Mouse (Mus musculus): Measurements from ENCODE around the gene Fam83e. TPM values are rescaled to one million over a fixed set of nuclear protein-coding genes. Genes with fewer than 3 reads are reported as not detected.

The Fam83e gene
- polyA plus RNA-seq, 1 experiment: 1.4 TPM

- no peaks in the 10 kb centered on the region for H3K27me3 ChIP-seq (ENCODE audit: control insufficient read depth, insufficient read depth, low read length, poor library complexity, severe bottlenecking)
- TF ChIP-seq EP300 (IDR thresholded peaks at IDR 0.05; ENCODE audit: insufficient read depth, low read depth, low read length): no peak
- TF ChIP-seq POLR2A (IDR thresholded peaks at IDR 0.05; ENCODE audit: insufficient read depth, low read length): no peak
- no peak for TF ChIP-seq CTCF (IDR thresholded peaks at IDR 0.05; ENCODE audit: low read depth, low read length)
- H3K9ac ChIP-seq (ENCODE audit: low read depth, poor library complexity, severe bottlenecking): no peak overlapping the region
- H3K4me1 ChIP-seq (ENCODE audit: control insufficient read depth, insufficient read depth, low read length): no peaks in the 10 kb centered on the region
- H3K9me3 ChIP-seq (replicated peaks; ENCODE audit: control insufficient read depth, insufficient read depth, low read length, poor library complexity, severe bottlenecking): no peaks in the 10 kb centered on the region
- H3K36me3 ChIP-seq (ENCODE audit: control insufficient read depth, insufficient read depth, low read length, poor library complexity, severe bottlenecking): peaks cover 32% of the 10 kb centered on the region
- H3K4me3 ChIP-seq (ENCODE audit: low read depth, low read length): no peak overlapping the region
- no peak overlapping the region for H3K27ac ChIP-seq (ENCODE audit: insufficient read depth, low read length)
Observed at GRCm38 (mm10) chr7:45722348-45722713, 1.3 kb downstream of the Fam83e start.

GRCm38 (mm10) chr7:45723301-45723700 lies 2.3 kb downstream of the Fam83e start:
- no peak overlapping the region for H3K27ac ChIP-seq (ENCODE audit: insufficient read depth, low read length)
- H3K4me3 ChIP-seq (ENCODE audit: low read depth, low read length): no peak overlapping the region
- TF ChIP-seq POLR2A (IDR thresholded peaks at IDR 0.05; ENCODE audit: insufficient read depth, low read length): no peak
- no peak for TF ChIP-seq EP300 (IDR thresholded peaks at IDR 0.05; ENCODE audit: insufficient read depth, low read depth, low read length)
- no peak for TF ChIP-seq CTCF (IDR thresholded peaks at IDR 0.05; ENCODE audit: low read depth, low read length)
- no peak overlapping the region for H3K9ac ChIP-seq (ENCODE audit: low read depth, poor library complexity, severe bottlenecking)
- H3K36me3 ChIP-seq (ENCODE audit: control insufficient read depth, insufficient read depth, low read length, poor library complexity, severe bottlenecking): peaks cover 32% of the 10 kb centered on the region
- H3K9me3 ChIP-seq (replicated peaks; ENCODE audit: control insufficient read depth, insufficient read depth, low read length, poor library complexity, severe bottlenecking): no peaks in the 10 kb centered on the region
- no peaks in the 10 kb centered on the region for H3K27me3 ChIP-seq (ENCODE audit: control insufficient read depth, insufficient read depth, low read length, poor library complexity, severe bottlenecking)
- no peaks in the 10 kb centered on the region for H3K4me1 ChIP-seq (ENCODE audit: control insufficient read depth, insufficient read depth, low read length)

GRCm38 (mm10) chr7:45723781-45724180 lies 2.8 kb downstream of the Fam83e start:
- Histone ChIP-seq H3K36me3 (ENCODE audit: control insufficient read depth, insufficient read depth, low read length, poor library complexity, severe bottlenecking) (peaks cover 29% of the 10 kb centered on the region), H3K27ac (ENCODE audit: insufficient read depth, low read length) (no peak overlapping the region), H3K9me3 (replicated peaks; ENCODE audit: control insufficient read depth, insufficient read depth, low read length, poor library complexity, severe bottlenecking) (no peaks in the 10 kb centered on the region), H3K4me3 (ENCODE audit: low read depth, low read length) (no peak overlapping the region), H3K9ac (ENCODE audit: low read depth, poor library complexity, severe bottlenecking) (no peak overlapping the region), H3K27me3 (ENCODE audit: control insufficient read depth, insufficient read depth, low read length, poor library complexity, severe bottlenecking) (no peaks in the 10 kb centered on the region), H3K4me1 (ENCODE audit: control insufficient read depth, insufficient read depth, low read length) (no peaks in the 10 kb centered on the region)
- TF ChIP-seq POLR2A (IDR thresholded peaks at IDR 0.05; ENCODE audit: insufficient read depth, low read length) (no peak), CTCF (IDR thresholded peaks at IDR 0.05; ENCODE audit: low read depth, low read length) (no peak), EP300 (IDR thresholded peaks at IDR 0.05; ENCODE audit: insufficient read depth, low read depth, low read length) (no peak)

- no peak overlapping the region for H3K27ac ChIP-seq (ENCODE audit: insufficient read depth, low read length)
- no peaks in the 10 kb centered on the region for H3K9me3 ChIP-seq (replicated peaks; ENCODE audit: control insufficient read depth, insufficient read depth, low read length, poor library complexity, severe bottlenecking)
- TF ChIP-seq POLR2A (IDR thresholded peaks at IDR 0.05; ENCODE audit: insufficient read depth, low read length) (no peak), EP300 (IDR thresholded peaks at IDR 0.05; ENCODE audit: insufficient read depth, low read depth, low read length) (no peak), CTCF (IDR thresholded peaks at IDR 0.05; ENCODE audit: low read depth, low read length) (no peak)
- H3K4me1 ChIP-seq (ENCODE audit: control insufficient read depth, insufficient read depth, low read length): no peaks in the 10 kb centered on the region
- H3K36me3 ChIP-seq (ENCODE audit: control insufficient read depth, insufficient read depth, low read length, poor library complexity, severe bottlenecking): peaks cover 16% of the 10 kb centered on the region; the same call in 1 of the 2 replicates
- H3K9ac ChIP-seq (ENCODE audit: low read depth, poor library complexity, severe bottlenecking): no peak overlapping the region
- H3K27me3 ChIP-seq (ENCODE audit: control insufficient read depth, insufficient read depth, low read length, poor library complexity, severe bottlenecking): no peaks in the 10 kb centered on the region
- no peak overlapping the region for H3K4me3 ChIP-seq (ENCODE audit: low read depth, low read length)
Observed at GRCm38 (mm10) chr7:45725151-45725550, 4.1 kb downstream of the Fam83e start.

- no peak within 1 kb of the TSS for H3K4me3 ChIP-seq (ENCODE audit: low read depth, low read length)
- H3K9ac ChIP-seq (ENCODE audit: low read depth, poor library complexity, severe bottlenecking): no peak within 1 kb of the TSS
Observed at GRCm38 (mm10) chr7:45725713-45726112, 4.7 kb downstream of the Fam83e start, which contains the start of gene Spaca4. Gene Spaca4, minus strand, starts transcription at chr7:45725813.

GRCm38 (mm10) chr7:45726419-45726818 lies 5.4 kb downstream of the Fam83e start:
- Histone ChIP-seq H3K9me3 (replicated peaks; ENCODE audit: control insufficient read depth, insufficient read depth, low read length, poor library complexity, severe bottlenecking) (no peaks in the 10 kb centered on the region), H3K4me3 (ENCODE audit: low read depth, low read length) (no peak overlapping the region), H3K36me3 (ENCODE audit: control insufficient read depth, insufficient read depth, low read length, poor library complexity, severe bottlenecking) (peaks cover 9% of the 10 kb centered on the region; the same call in 1 of the 2 replicates), H3K27ac (ENCODE audit: insufficient read depth, low read length) (no peak overlapping the region), H3K9ac (ENCODE audit: low read depth, poor library complexity, severe bottlenecking) (no peak overlapping the region), H3K4me1 (ENCODE audit: control insufficient read depth, insufficient read depth, low read length) (peaks cover 3% of the 10 kb centered on the region), H3K27me3 (ENCODE audit: control insufficient read depth, insufficient read depth, low read length, poor library complexity, severe bottlenecking) (no peaks in the 10 kb centered on the region)
- TF ChIP-seq POLR2A (IDR thresholded peaks at IDR 0.05; ENCODE audit: insufficient read depth, low read length) (no peak), EP300 (IDR thresholded peaks at IDR 0.05; ENCODE audit: insufficient read depth, low read depth, low read length) (no peak), CTCF (IDR thresholded peaks at IDR 0.05; ENCODE audit: low read depth, low read length) (no peak)

More at GRCm38 (mm10) chr7:45725713-45726112, 4.7 kb downstream of the Fam83e start, which contains the start of gene Spaca4:
- Histone ChIP-seq H3K27me3 (ENCODE audit: control insufficient read depth, insufficient read depth, low read length, poor library complexity, severe bottlenecking) (no peaks in the 10 kb centered on the region), H3K9me3 (replicated peaks; ENCODE audit: control insufficient read depth, insufficient read depth, low read length, poor library complexity, severe bottlenecking) (no peaks in the 10 kb centered on the region), H3K27ac (ENCODE audit: insufficient read depth, low read length) (no peak within 1 kb of the TSS), H3K4me1 (ENCODE audit: control insufficient read depth, insufficient read depth, low read length) (peaks cover 3% of the 10 kb centered on the region), H3K36me3 (ENCODE audit: control insufficient read depth, insufficient read depth, low read length, poor library complexity, severe bottlenecking) (peaks cover 12% of the 10 kb centered on the region; the same call in 1 of the 2 replicates)
- TF ChIP-seq EP300 (IDR thresholded peaks at IDR 0.05; ENCODE audit: insufficient read depth, low read depth, low read length) (no peak), POLR2A (IDR thresholded peaks at IDR 0.05; ENCODE audit: insufficient read depth, low read length) (no peak), CTCF (IDR thresholded peaks at IDR 0.05; ENCODE audit: low read depth, low read length) (no peak)
